Mouse (Mus musculus): Measurements from ENCODE around the gene BC024978.

DNA sequence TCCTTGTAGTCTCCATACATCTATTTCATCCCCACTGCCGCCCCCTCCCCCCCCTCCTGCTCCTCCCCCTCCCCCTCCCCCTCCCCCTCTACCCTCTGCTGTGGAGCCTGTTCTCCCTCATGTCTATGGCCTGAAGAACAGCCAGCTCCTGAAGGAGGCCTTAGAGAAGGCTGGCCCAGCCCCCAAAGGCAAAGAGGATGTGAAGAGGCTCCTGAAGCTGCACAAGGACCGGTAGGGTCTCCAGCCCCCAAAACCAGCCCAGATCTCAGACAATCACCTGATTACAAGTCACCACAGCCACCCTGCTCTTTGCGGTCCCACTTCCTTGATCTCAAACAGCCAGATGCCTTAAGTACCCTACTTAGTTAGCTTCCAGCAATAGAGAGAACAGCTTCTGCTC lies 1.6 kb downstream of the BC024978 start:
- TF ChIP-seq GATA1 (IDR thresholded peaks at IDR 0.05; ENCODE audit: low read length) (no peak), TAL1 (IDR thresholded peaks at IDR 0.05; ENCODE audit: low read length) (no peak)

Measured in erythroblast, embryonic 14.5 days (primary cell).